Mouse (Mus musculus) lung, adult 2 months (tissue): ENCODE measurements at regions not wholly inside any gene's neighbourhood (a gene's known extent, or its start where the extent isn't known, plus 50 kb on each side); places are given as distances from the start of the nearest gene placed in this dataset.

ENCODE experiments used
- CTCF ChIP-seq: fragments of 200-500 bp; IDR thresholded peaks from 2 replicates; pipeline ENCODE4 v1.5.1; 2011; ENCODE audit warnings: mild to moderate bottlenecking, low read length, control low read depth; ENCODE audit not compliant: insufficient read depth
- POLR2A ChIP-seq: fragments of 200-500 bp; IDR thresholded peaks from 2 replicates; pipeline ENCODE4 v1.6.1; 2011; ENCODE audit warnings: low read depth, mild to moderate bottlenecking, control low read depth, low read length, borderline replicate concordance; ENCODE audit errors: extremely low read depth

DNA sequence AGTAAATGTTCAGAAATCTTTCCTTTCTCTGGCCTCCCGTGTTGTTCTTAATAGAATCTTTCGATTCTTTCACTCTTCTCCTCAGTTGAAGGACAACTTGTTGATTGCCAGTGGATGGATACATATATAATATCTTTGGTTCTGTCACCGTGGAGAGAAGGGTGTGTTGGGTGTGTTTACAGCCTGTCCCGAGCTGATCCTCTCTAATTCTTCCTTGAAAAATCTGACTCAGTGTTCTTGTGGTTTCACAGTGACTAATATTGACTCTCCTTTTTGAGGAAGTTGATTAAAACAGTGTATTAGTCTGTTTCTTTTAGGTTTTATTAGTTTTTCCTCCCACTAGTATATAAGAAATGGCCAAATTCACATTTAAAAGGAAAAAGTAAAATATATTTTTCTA is 575.2 kb downstream of the Trim52 start:
- TF ChIP-seq CTCF (no peak), POLR2A (no peak)
